Mouse (Mus musculus): ENCODE measurements at regions not wholly inside any gene's neighbourhood (a gene's known extent, or its start where the extent isn't known, plus 50 kb on each side); places are given as distances from the start of the nearest gene placed in this dataset.

DNA sequence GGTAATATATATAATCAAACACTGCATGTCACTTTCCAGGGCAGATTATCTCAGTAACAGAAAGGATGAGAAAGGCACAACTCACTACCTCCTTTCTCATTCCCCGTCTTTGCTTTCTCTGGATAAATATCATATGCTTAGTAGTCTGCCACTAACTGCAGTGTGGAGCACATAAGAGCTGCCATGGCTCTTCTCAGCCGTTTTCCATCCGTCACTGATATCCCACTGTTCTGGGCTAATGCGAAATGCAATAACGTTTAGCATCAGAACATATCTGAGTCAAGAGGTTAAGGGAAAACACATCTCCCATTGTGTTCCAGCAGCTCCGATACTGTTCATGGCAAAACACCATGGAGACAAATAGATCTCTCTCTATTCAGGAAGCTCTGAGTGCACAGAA, 379.8 kb upstream of the Ubash3b start:
- Histone ChIP-seq H3K27ac (ENCODE audit: low read depth, low read length) (no peak overlapping the region; the same call in 1 of the 2 replicates), H3K4me2 (ENCODE audit: low read depth) (no peak overlapping the region), H3K9me3 (ENCODE audit: low read length) (no peaks in the 10 kb centered on the region), H3K4me3 (ENCODE audit: low read depth, low read length) (no peak overlapping the region), H3K9ac (no peak overlapping the region), H3K27me3 (ENCODE audit: insufficient read depth, low read length) (no peaks in the 10 kb centered on the region), H3K4me1 (ENCODE audit: insufficient read depth) (no peaks in the 10 kb centered on the region; the same call in 1 of the 2 replicates), H3K36me3 (ENCODE audit: insufficient read depth) (0 out of 2 replicates have a peak, but pooled peaks cover 2% of the 10 kb centered on the region)
- ATAC-seq, result peak; percentile 40; the same call in 1 of the 2 replicates
- WGBS, result 65% methylated on average over 6 of the region's 6 CpGs
- TF ChIP-seq CTCF (IDR thresholded peaks at IDR 0.05; ENCODE audit: low read depth), result no peak
- peak; percentile 21 for DNase-seq

DNA sequence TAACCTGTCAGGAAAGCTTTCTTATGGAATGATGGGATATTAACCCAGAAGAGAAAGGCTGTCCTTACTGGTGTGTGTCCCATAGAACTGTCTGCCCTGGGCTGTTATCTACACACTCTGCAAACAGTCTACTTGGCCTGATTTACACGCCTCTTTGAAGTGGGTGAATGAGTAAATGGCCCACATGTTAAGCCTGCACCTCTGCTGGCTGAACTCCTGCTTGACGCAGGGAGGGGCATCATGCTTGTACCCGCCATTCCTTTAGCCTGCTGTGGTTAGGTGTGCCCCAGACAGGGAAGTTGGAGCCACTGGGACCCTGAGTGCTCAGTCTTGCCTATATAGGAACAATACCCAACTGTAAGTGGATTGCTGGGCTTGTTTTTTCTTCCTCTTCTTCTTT, 371.3 kb upstream of the Ubash3b start:
- no peak for ATAC-seq
- no peak for DNase-seq
- Histone ChIP-seq H3K4me3 (ENCODE audit: low read depth, low read length) (no peak overlapping the region), H3K27me3 (ENCODE audit: insufficient read depth, low read length) (no peaks in the 10 kb centered on the region), H3K36me3 (ENCODE audit: insufficient read depth) (no peaks in the 10 kb centered on the region), H3K9me3 (ENCODE audit: low read length) (no peaks in the 10 kb centered on the region), H3K4me2 (ENCODE audit: low read depth) (no peak overlapping the region), H3K9ac (no peak overlapping the region), H3K4me1 (ENCODE audit: insufficient read depth) (no peaks in the 10 kb centered on the region), H3K27ac (ENCODE audit: low read depth, low read length) (no peak overlapping the region)
- TF ChIP-seq CTCF (IDR thresholded peaks at IDR 0.05; ENCODE audit: low read depth), result no peak
- WGBS, result 78% methylated on average over 3 of the region's 3 CpGs

DNA sequence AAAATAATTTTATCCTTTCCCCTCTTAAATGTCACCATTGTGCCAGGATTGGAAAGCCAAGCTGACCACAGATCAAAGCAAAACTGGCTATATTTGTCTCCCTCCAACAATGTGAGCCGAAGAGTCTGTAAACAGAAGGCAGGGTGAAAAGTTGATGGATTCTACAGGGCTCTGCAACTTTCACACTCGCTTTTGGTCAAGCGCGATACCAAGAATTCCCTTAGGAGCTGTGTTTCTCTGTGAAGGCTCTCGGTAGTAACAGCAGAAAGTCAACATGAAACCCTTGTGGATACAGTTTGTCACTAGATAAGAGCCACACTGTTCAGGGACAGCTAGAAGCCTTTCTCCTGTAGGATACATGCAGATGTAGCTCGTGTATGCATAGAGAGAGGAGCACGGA, 370.8 kb upstream of the Ubash3b start:
- H3K4me1 ChIP-seq (ENCODE audit: insufficient read depth), result no peaks in the 10 kb centered on the region
- no peaks in the 10 kb centered on the region for H3K9me3 ChIP-seq (ENCODE audit: low read length)
- no peak overlapping the region for H3K9ac ChIP-seq
- no peak overlapping the region for H3K4me2 ChIP-seq (ENCODE audit: low read depth)
- no peaks in the 10 kb centered on the region for H3K36me3 ChIP-seq (ENCODE audit: insufficient read depth)
- DNase-seq, result no peak
- no peak for TF ChIP-seq CTCF (IDR thresholded peaks at IDR 0.05; ENCODE audit: low read depth)
- ATAC-seq, result no peak
- no peaks in the 10 kb centered on the region for H3K27me3 ChIP-seq (ENCODE audit: insufficient read depth, low read length)
- no peak overlapping the region for H3K4me3 ChIP-seq (ENCODE audit: low read depth, low read length)
- no peak overlapping the region for H3K27ac ChIP-seq (ENCODE audit: low read depth, low read length)
- WGBS, result 82% methylated on average over 7 of the region's 7 CpGs

DNA sequence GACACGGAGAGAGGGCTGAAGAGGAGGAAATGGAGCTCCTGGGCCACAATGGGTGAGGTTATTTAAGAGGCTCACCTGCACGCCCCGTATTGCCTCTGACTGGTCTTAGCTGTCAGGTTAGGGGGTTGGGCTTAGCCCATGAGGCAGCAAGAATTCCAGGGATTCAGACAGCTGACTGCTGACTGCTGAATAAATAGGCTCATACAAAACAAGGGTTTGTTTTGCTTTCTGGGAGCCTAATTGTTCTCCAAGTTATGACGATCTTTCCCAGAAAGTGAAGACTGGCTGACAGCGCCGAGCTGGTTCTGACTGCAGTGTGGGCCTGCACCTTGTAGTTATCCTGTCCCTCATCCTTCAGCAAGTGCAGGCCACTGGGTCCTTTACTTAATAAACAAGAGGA, 370.1 kb upstream of the Ubash3b start:
- H3K9ac ChIP-seq, result no peak overlapping the region
- ATAC-seq, result no peak
- 0 out of 2 replicates have a peak, but pooled peaks cover under 1% of the 10 kb centered on the region for H3K4me1 ChIP-seq (ENCODE audit: insufficient read depth)
- no peak for TF ChIP-seq CTCF (IDR thresholded peaks at IDR 0.05; ENCODE audit: low read depth)
- 65% methylated on average over 6 of the region's 6 CpGs for WGBS
- H3K9me3 ChIP-seq (ENCODE audit: low read length), result no peaks in the 10 kb centered on the region
- DNase-seq, result no peak
- no peak overlapping the region for H3K27ac ChIP-seq (ENCODE audit: low read depth, low read length)
- H3K4me2 ChIP-seq (ENCODE audit: low read depth), result no peak overlapping the region
- H3K36me3 ChIP-seq (ENCODE audit: insufficient read depth), result no peaks in the 10 kb centered on the region
- H3K27me3 ChIP-seq (ENCODE audit: insufficient read depth, low read length), result no peaks in the 10 kb centered on the region
- no peak overlapping the region for H3K4me3 ChIP-seq (ENCODE audit: low read depth, low read length)

DNA sequence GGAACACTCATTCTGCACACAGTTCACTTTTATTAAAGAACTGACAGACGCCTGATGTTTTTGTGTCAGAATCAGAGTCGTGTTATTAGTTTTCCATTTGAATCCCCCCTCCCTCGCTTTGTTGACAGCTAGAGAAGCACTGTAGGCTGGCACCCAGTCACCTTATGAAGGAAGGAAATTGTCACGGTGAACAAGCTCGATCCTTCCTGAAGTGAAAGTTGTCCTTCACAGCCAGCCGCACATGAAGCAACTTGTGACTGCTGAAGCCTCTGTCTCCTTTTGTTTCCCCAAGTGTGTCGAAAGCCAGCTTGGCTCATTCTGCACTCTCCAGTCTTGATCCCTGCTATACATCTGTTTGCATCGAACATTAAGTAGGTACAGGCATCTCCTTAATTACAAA, 364.6 kb upstream of the Ubash3b start:
- ATAC-seq (no peak), DNase-seq (peak; percentile 26)
- 0 out of 2 replicates have a peak overlapping the region, but pooled peaks have one; percentile 16 for H3K4me2 ChIP-seq (ENCODE audit: low read depth)
- H3K4me3 ChIP-seq (ENCODE audit: low read depth, low read length), result no peak overlapping the region
- H3K27ac ChIP-seq (ENCODE audit: low read depth, low read length), result peak overlapping the region; percentile 85
- H3K4me1 ChIP-seq (ENCODE audit: insufficient read depth), result peaks cover 20% of the 10 kb centered on the region
- H3K9me3 ChIP-seq (ENCODE audit: low read length), result no peaks in the 10 kb centered on the region
- 12% methylated on average over 8 of the region's 8 CpGs for whole genome bisulfite sequencing
- no peak for TF ChIP-seq CTCF (IDR thresholded peaks at IDR 0.05; ENCODE audit: low read depth)
- H3K27me3 ChIP-seq (ENCODE audit: insufficient read depth, low read length), result no peaks in the 10 kb centered on the region
- H3K9ac ChIP-seq, result no peak overlapping the region
- H3K36me3 ChIP-seq (ENCODE audit: insufficient read depth), result no peaks in the 10 kb centered on the region

DNA sequence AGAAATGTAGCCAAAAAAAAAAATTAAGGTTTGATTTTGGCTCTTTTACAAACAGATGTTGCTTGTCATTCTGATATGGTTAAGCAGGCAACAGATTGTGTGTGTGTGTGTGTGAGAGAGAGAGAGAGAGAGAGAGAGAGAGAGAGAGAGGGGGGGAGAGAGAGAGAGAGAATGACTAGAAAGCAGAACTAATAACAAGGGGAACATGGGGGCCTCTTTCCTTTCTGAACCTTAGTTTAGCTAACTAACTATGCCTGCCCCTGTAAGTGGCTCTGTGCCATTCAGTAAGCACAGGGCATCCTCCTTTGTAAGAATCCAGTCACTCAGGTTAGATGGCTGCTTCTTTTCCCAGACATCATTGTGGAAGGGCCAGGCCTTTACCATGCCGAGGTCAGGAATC, 364.0 kb upstream of the Ubash3b start:
- no peak overlapping the region for H3K4me3 ChIP-seq (ENCODE audit: low read depth, low read length)
- no peak for TF ChIP-seq CTCF (IDR thresholded peaks at IDR 0.05; ENCODE audit: low read depth)
- 0 out of 2 replicates have a peak overlapping the region, but pooled peaks have one; percentile 16 for H3K4me2 ChIP-seq (ENCODE audit: low read depth)
- peaks cover 20% of the 10 kb centered on the region for H3K4me1 ChIP-seq (ENCODE audit: insufficient read depth)
- WGBS, result 25% methylated on average over 1 of the region's 1 CpGs
- H3K9ac ChIP-seq, result peak overlapping the region; percentile 10; the same call in 1 of the 2 replicates
- H3K27ac ChIP-seq (ENCODE audit: low read depth, low read length), result peak overlapping the region; percentile 85
- H3K36me3 ChIP-seq (ENCODE audit: insufficient read depth), result no peaks in the 10 kb centered on the region
- no peaks in the 10 kb centered on the region for H3K9me3 ChIP-seq (ENCODE audit: low read length)
- ATAC-seq, result no peak
- peak; percentile 33 for DNase-seq
- H3K27me3 ChIP-seq (ENCODE audit: insufficient read depth, low read length), result no peaks in the 10 kb centered on the region

DNA sequence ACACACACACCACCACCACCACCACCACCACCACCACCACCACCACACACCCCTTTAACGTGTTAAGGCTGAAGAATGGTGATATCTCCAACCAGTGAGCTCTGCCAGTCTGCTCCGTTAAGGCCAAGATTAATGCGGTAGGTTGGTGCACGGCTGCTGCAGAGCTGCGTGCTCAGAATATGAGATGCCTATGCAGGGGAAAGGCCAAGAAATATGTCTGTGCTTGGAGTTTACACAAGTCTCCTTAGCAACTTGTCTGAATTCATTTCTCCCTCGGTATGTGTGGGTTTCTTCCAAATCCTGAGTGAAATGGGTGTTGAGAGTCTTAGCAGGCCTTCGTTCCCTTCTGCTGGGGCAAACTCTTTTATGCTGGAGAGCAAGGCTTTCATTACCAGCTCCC, 363.1 kb upstream of the Ubash3b start:
- ATAC-seq, result peak; percentile 94
- H3K27me3 ChIP-seq (ENCODE audit: insufficient read depth, low read length), result no peaks in the 10 kb centered on the region
- H3K36me3 ChIP-seq (ENCODE audit: insufficient read depth), result no peaks in the 10 kb centered on the region
- 0 out of 2 replicates have a peak overlapping the region, but pooled peaks have one; percentile 10 for H3K9ac ChIP-seq
- WGBS, result 20% methylated on average over 7 of the region's 7 CpGs
- no peak overlapping the region for H3K4me2 ChIP-seq (ENCODE audit: low read depth)
- TF ChIP-seq CTCF (IDR thresholded peaks at IDR 0.05; ENCODE audit: low read depth), result no peak
- H3K9me3 ChIP-seq (ENCODE audit: low read length), result no peaks in the 10 kb centered on the region
- H3K4me3 ChIP-seq (ENCODE audit: low read depth, low read length), result no peak overlapping the region
- H3K27ac ChIP-seq (ENCODE audit: low read depth, low read length), result peak overlapping the region; percentile 85
- peak; percentile 81 for DNase-seq
- H3K4me1 ChIP-seq (ENCODE audit: insufficient read depth), result peaks cover 20% of the 10 kb centered on the region
